In genomic region chr4:97751030-97751482, GRCm38 (mm10) we compare ENCODE assay signal across 1 mouse cellular context.
A peak's percentile ranks its signal among the peaks of the same experiment; 100 is the strongest.
TF ChIP-seq lines count a peak whose summit lies in the region.

No protein-coding gene starts in this region.

TF ChIP-seq in MEL, 35 proteins besides CTCF, POLR2A, EP300 and RAD21 (continued from another document):
- TF ChIP-seq NRF1 (IDR thresholded peaks at IDR 0.05; ENCODE audit: insufficient read depth, low read depth, low read length, poor library complexity, severe bottlenecking), result no peak
- TF ChIP-seq GABPA (IDR thresholded peaks at IDR 0.05; ENCODE audit: low read depth, low read length), result no peak
- peak; percentile 61; the same call in 1 of the 2 replicates for TF ChIP-seq ELF1 (IDR thresholded peaks at IDR 0.05; ENCODE audit: low read depth, low read length)
- TF ChIP-seq CHD1 (IDR thresholded peaks at IDR 0.05; ENCODE audit: low read depth, low read length), result no peak
